In genomic region chr3:154663545-154663944, GRCm38 (mm10) we compare ENCODE assay signal across 8 mouse cellular contexts. TPM values are rescaled to one million over a fixed set of nuclear protein-coding genes. Genes with fewer than 3 reads are reported as not detected.
DNase-seq lines count a peak whose midpoint lies in the region; ATAC-seq and TF ChIP-seq lines count a peak whose summit lies in the region.

TSS of gene Erich3 (plus strand) at chr3:154663859.

- peak within 1 kb of the TSS; percentile 59 for H3K4me2 ChIP-seq in kidney, postnatal 0 days (ENCODE audit: low read length)
- H3K4me2 ChIP-seq in hindbrain, embryonic 11.5 days (replicated peaks; ENCODE audit: low read depth, low read length): peak within 1 kb of the TSS; percentile 51
- H3K4me2 ChIP-seq in midbrain, embryonic 15.5 days: peak within 1 kb of the TSS; percentile 71

- H3K27me3 ChIP-seq in kidney, postnatal 0 days (ENCODE audit: insufficient read depth, low read length): peaks cover 13% of the 10 kb centered on the region; the same call in 1 of the 2 replicates
- peaks cover 53% of the 10 kb centered on the region for H3K27me3 ChIP-seq in embryonic facial prominence, embryonic 10.5 days (replicated peaks; ENCODE audit: low read depth, poor library complexity, severe bottlenecking)
- no peaks in the 10 kb centered on the region for H3K27me3 ChIP-seq in hindbrain, embryonic 11.5 days (ENCODE audit: control insufficient read depth, insufficient read depth, low read length)
- no peaks in the 10 kb centered on the region for H3K27me3 ChIP-seq in midbrain, embryonic 15.5 days (replicated peaks)

- no peaks in the 10 kb centered on the region for H3K9me3 ChIP-seq in kidney, postnatal 0 days (replicated peaks; ENCODE audit: low read length)
- H3K9me3 ChIP-seq in embryonic facial prominence, embryonic 10.5 days: no peaks in the 10 kb centered on the region
- H3K9me3 ChIP-seq in hindbrain, embryonic 11.5 days (ENCODE audit: control insufficient read depth, low read length): no peaks in the 10 kb centered on the region
- no peaks in the 10 kb centered on the region for H3K9me3 ChIP-seq in midbrain, embryonic 15.5 days

- TF ChIP-seq CTCF in kidney, postnatal 0 days (IDR thresholded peaks at IDR 0.05; ENCODE audit: low read depth): no peak

- no peaks in the 10 kb centered on the region for H3K36me3 ChIP-seq in kidney, postnatal 0 days (ENCODE audit: insufficient read depth, low read length)
- H3K36me3 ChIP-seq in embryonic facial prominence, embryonic 10.5 days (replicated peaks): no peaks in the 10 kb centered on the region
- H3K36me3 ChIP-seq in hindbrain, embryonic 11.5 days (ENCODE audit: control insufficient read depth, insufficient read depth, low read length): no peaks in the 10 kb centered on the region
- no peaks in the 10 kb centered on the region for H3K36me3 ChIP-seq in midbrain, embryonic 15.5 days (replicated peaks)

- H3K4me3 ChIP-seq in kidney, postnatal 0 days (replicated peaks; ENCODE audit: low read depth, low read length): peak within 1 kb of the TSS; percentile 24
- peak within 1 kb of the TSS; percentile 56 for H3K4me3 ChIP-seq in embryonic facial prominence, embryonic 10.5 days
- peak within 1 kb of the TSS; percentile 36 for H3K4me3 ChIP-seq in hindbrain, embryonic 11.5 days (ENCODE audit: low read depth, low read length)
- peak within 1 kb of the TSS; percentile 43 for H3K4me3 ChIP-seq in midbrain, embryonic 15.5 days

- no peaks in the 10 kb centered on the region for H3K4me1 ChIP-seq in kidney, postnatal 0 days (replicated peaks; ENCODE audit: insufficient read depth, low read length)
- peaks cover 11% of the 10 kb centered on the region for H3K4me1 ChIP-seq in embryonic facial prominence, embryonic 10.5 days
- no peaks in the 10 kb centered on the region for H3K4me1 ChIP-seq in hindbrain, embryonic 11.5 days (replicated peaks; ENCODE audit: control insufficient read depth, insufficient read depth, low read length)
- H3K4me1 ChIP-seq in midbrain, embryonic 15.5 days: peaks cover 21% of the 10 kb centered on the region

- no peak within 1 kb of the TSS for H3K27ac ChIP-seq in kidney, postnatal 0 days
- no peak within 1 kb of the TSS for H3K27ac ChIP-seq in embryonic facial prominence, embryonic 10.5 days (replicated peaks)
- H3K27ac ChIP-seq in hindbrain, embryonic 11.5 days (ENCODE audit: low read depth, low read length): 0 out of 2 replicates have a peak within 1 kb of the TSS, but pooled peaks have one; percentile 4
- H3K27ac ChIP-seq in midbrain, embryonic 15.5 days: peak within 1 kb of the TSS; percentile 93

- 28% methylated on average over 7 of the region's 7 CpGs for WGBS in kidney, postnatal 0 days
- 31% methylated on average over 7 of the region's 7 CpGs for WGBS in embryonic facial prominence, embryonic 10.5 days
- 22% methylated on average over 7 of the region's 7 CpGs for WGBS in hindbrain, embryonic 11.5 days
- 23% methylated on average over 7 of the region's 7 CpGs for WGBS in midbrain, embryonic 15.5 days

- no peak for ATAC-seq in kidney, postnatal 0 days (replicated peaks; ENCODE audit: low FRiP score, low read depth)
- ATAC-seq in hindbrain, embryonic 11.5 days (ENCODE audit: low FRiP score): peak; percentile 4; the same call in 1 of the 2 replicates
- ATAC-seq in midbrain, embryonic 15.5 days (replicated peaks): no peak

- no peak for DNase-seq in kidney, postnatal 0 days (ENCODE audit: low spot score)
- no peak for DNase-seq in kidney, postnatal 14 days
- no peak for DNase-seq in embryonic facial prominence, embryonic 10.5 days (ENCODE audit: low spot score)
- no peak for DNase-seq in hindbrain, embryonic 11.5 days (ENCODE audit: low spot score)
- DNase-seq in urinary bladder, postnatal 14 days (ENCODE audit: low spot score): no peak
- DNase-seq in layer of hippocampus, adult 11-12 months (ENCODE audit: low spot score): no peak
- DNase-seq in cerebellum, postnatal 36 days: no peak

- no peak within 1 kb of the TSS for H3K9ac ChIP-seq in kidney, postnatal 0 days (ENCODE audit: low read depth, low read length)
- H3K9ac ChIP-seq in hindbrain, embryonic 11.5 days (ENCODE audit: low read depth, low read length): peak within 1 kb of the TSS; percentile 37
- H3K9ac ChIP-seq in midbrain, embryonic 15.5 days: peak within 1 kb of the TSS; percentile 60

RNA-seq across cellular contexts. Expression of gene Erich3, which starts in this region (rescaled TPM):
- polyA plus RNA-seq in kidney, postnatal 0 days (2015; fragmentation: Nextera tagmentation; extraction: Ambion mirVana): not detected in 2 replicates
- polyA plus RNA-seq in embryonic facial prominence, embryonic 10.5 days (2016; fragmentation: Nextera tagmentation; extraction: Ambion mirVana): 0.19 and 0.36 TPM in 2 replicates
- 0.29 and 0.54 TPM in 2 replicates for polyA plus RNA-seq in hindbrain, embryonic 11.5 days (2014; fragmentation: Nextera tagmentation; extraction: Ambion mirVana)
- polyA plus RNA-seq in midbrain, embryonic 15.5 days (2015; fragmentation: Nextera tagmentation; extraction: Ambion mirVana): 1.8 and 2.4 TPM in 2 replicates

Comparison
In these comparisons a context has a peak if more than half of its experiments do, and no peak if none do; other contexts are left out.
1. Peak in ATAC-seq, H3K4me3 ChIP-seq, H3K27ac ChIP-seq, H3K9ac ChIP-seq and H3K4me2 ChIP-seq in hindbrain, embryonic 11.5 days; RNA of the gene not detected or under 1 TPM.